Mouse (Mus musculus): ENCODE measurements at regions not wholly inside any gene's neighbourhood (a gene's known extent, or its start where the extent isn't known, plus 50 kb on each side); places are given as distances from the start of the nearest gene placed in this dataset.

GRCm38 (mm10) chr10:71613736-71614135 lies 266.2 kb downstream of the Ipmk start:
- no peak overlapping the region for H3K4me3 ChIP-seq (ENCODE audit: insufficient read depth in 1 of 2, low read depth in 1 of 2, low read length in 2 of 2, poor library complexity in 1 of 2, severe bottlenecking in 1 of 2)
- TF ChIP-seq MAFK (IDR thresholded peaks at IDR 0.05; ENCODE audit: insufficient read depth, low read depth, low read length) (no peak), ZNF384 (IDR thresholded peaks at IDR 0.05; ENCODE audit: low read depth, low read length) (no peak), HCFC1 (IDR thresholded peaks at IDR 0.05; ENCODE audit: borderline replicate concordance, insufficient read depth, low read length) (no peak), ZC3H11A (IDR thresholded peaks at IDR 0.05; ENCODE audit: borderline replicate concordance, low read depth, low read length) (no peak), CHD2 (IDR thresholded peaks at IDR 0.05; ENCODE audit: low read depth, low read length) (no peak)
- H3K27ac ChIP-seq (ENCODE audit: insufficient read depth, low read depth, low read length, poor library complexity, severe bottlenecking): no peak overlapping the region
- DNase-seq (ENCODE audit: low read depth, low spot score): no peak
- no peaks in the 10 kb centered on the region for H3K36me3 ChIP-seq (ENCODE audit: control insufficient read depth, insufficient read depth, low read length, poor library complexity, severe bottlenecking)
- no peaks in the 10 kb centered on the region for H3K4me1 ChIP-seq (ENCODE audit: control insufficient read depth in 2 of 2, insufficient read depth in 2 of 2, low read length in 2 of 2, poor library complexity in 1 of 2)
- no peaks in the 10 kb centered on the region for H3K9me3 ChIP-seq (ENCODE audit: control insufficient read depth, insufficient read depth, low read depth, low read length)
- in situ Hi-C loops (cut with MboI; ENCODE audit: low sequenced_read_pairs in 2 of 2, unreplicated experiment in 2 of 2): no loop called here
- no peak overlapping the region for H3K9ac ChIP-seq (ENCODE audit: insufficient read depth, low read depth, low read length, poor library complexity, severe bottlenecking)

DNA sequence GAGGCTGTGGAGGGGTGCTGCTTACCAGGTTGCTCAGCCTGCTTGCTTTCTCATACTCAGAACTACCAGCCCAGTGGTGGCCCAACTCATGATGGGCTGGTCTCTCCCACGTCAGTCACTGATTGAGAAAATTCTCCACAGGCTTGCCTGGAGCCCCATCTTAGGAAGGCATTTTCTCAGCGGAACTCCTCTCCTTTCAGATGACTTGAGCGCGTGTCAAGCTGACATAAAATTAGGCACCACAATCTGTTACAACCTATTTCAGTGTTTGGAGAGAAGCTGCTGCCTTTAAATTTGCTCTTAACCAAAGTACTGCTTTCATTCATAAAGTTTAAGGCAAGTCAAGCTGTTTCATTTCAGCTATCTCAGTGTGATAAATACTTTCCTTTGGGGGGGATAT lies 269.6 kb downstream of the Ipmk start:
- H3K9me3 ChIP-seq (ENCODE audit: control insufficient read depth, insufficient read depth, low read depth, low read length): no peaks in the 10 kb centered on the region
- H3K4me3 ChIP-seq (ENCODE audit: insufficient read depth in 1 of 2, low read depth in 1 of 2, low read length in 2 of 2, poor library complexity in 1 of 2, severe bottlenecking in 1 of 2): no peak overlapping the region
- no peak for TF ChIP-seq ZNF384 (IDR thresholded peaks at IDR 0.05; ENCODE audit: low read depth, low read length)
- no peak for TF ChIP-seq CHD2 (IDR thresholded peaks at IDR 0.05; ENCODE audit: low read depth, low read length)
- no peak for TF ChIP-seq ZC3H11A (IDR thresholded peaks at IDR 0.05; ENCODE audit: borderline replicate concordance, low read depth, low read length)
- TF ChIP-seq MAFK (IDR thresholded peaks at IDR 0.05; ENCODE audit: insufficient read depth, low read depth, low read length): no peak
- no peaks in the 10 kb centered on the region for H3K4me1 ChIP-seq (ENCODE audit: control insufficient read depth in 2 of 2, insufficient read depth in 2 of 2, low read length in 2 of 2, poor library complexity in 1 of 2)
- H3K36me3 ChIP-seq (ENCODE audit: control insufficient read depth, insufficient read depth, low read length, poor library complexity, severe bottlenecking): no peaks in the 10 kb centered on the region
- no peak for DNase-seq (ENCODE audit: low read depth, low spot score)
- in situ Hi-C loops (cut with MboI; ENCODE audit: low sequenced_read_pairs in 2 of 2, unreplicated experiment in 2 of 2): no loop called here
- H3K27ac ChIP-seq (ENCODE audit: insufficient read depth, low read depth, low read length, poor library complexity, severe bottlenecking): no peak overlapping the region
- no peak overlapping the region for H3K9ac ChIP-seq (ENCODE audit: insufficient read depth, low read depth, low read length, poor library complexity, severe bottlenecking)

DNA sequence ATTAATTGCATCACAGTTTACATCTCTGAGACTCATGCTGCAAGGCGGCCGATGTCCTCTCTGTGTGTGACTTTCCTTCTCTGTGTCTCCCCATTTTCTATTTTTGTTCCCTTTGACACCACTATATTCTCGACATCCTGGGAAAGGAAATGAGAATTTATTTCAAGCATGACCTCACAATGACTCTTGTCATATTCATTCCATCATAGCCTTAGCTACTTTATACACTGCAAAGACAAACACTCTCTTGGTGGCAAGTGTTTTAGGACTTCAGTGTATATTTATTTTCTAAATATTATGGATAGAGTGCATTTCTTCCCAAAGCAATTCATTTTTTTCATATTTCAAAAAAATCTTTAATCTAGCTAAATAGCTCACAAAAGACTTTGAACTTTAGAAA lies 298.5 kb downstream of the Ipmk start:
- H3K4me3 ChIP-seq (ENCODE audit: insufficient read depth in 1 of 2, low read depth in 1 of 2, low read length in 2 of 2, poor library complexity in 1 of 2, severe bottlenecking in 1 of 2): no peak overlapping the region
- no peak for DNase-seq (ENCODE audit: low read depth, low spot score)
- no peak overlapping the region for H3K27ac ChIP-seq (ENCODE audit: insufficient read depth, low read depth, low read length, poor library complexity, severe bottlenecking)
- TF ChIP-seq ZC3H11A (IDR thresholded peaks at IDR 0.05; ENCODE audit: borderline replicate concordance, low read depth, low read length) (no peak), MAFK (IDR thresholded peaks at IDR 0.05; ENCODE audit: insufficient read depth, low read depth, low read length) (no peak), HCFC1 (IDR thresholded peaks at IDR 0.05; ENCODE audit: borderline replicate concordance, insufficient read depth, low read length) (no peak), ZNF384 (IDR thresholded peaks at IDR 0.05; ENCODE audit: low read depth, low read length) (no peak), CHD2 (IDR thresholded peaks at IDR 0.05; ENCODE audit: low read depth, low read length) (no peak)
- H3K9ac ChIP-seq (ENCODE audit: insufficient read depth, low read depth, low read length, poor library complexity, severe bottlenecking): no peak overlapping the region
- no peaks in the 10 kb centered on the region for H3K4me1 ChIP-seq (ENCODE audit: control insufficient read depth in 2 of 2, insufficient read depth in 2 of 2, low read length in 2 of 2, poor library complexity in 1 of 2)
- in situ Hi-C loops (cut with MboI; ENCODE audit: low sequenced_read_pairs in 2 of 2, unreplicated experiment in 2 of 2): no loop called here
- no peaks in the 10 kb centered on the region for H3K36me3 ChIP-seq (ENCODE audit: control insufficient read depth, insufficient read depth, low read length, poor library complexity, severe bottlenecking)
- H3K9me3 ChIP-seq (ENCODE audit: control insufficient read depth, insufficient read depth, low read depth, low read length): no peaks in the 10 kb centered on the region

GRCm38 (mm10) chr10:71657525-71657924 lies 310.0 kb downstream of the Ipmk start:
- no peak overlapping the region for H3K27ac ChIP-seq (ENCODE audit: insufficient read depth, low read depth, low read length, poor library complexity, severe bottlenecking)
- H3K4me3 ChIP-seq (ENCODE audit: insufficient read depth in 1 of 2, low read depth in 1 of 2, low read length in 2 of 2, poor library complexity in 1 of 2, severe bottlenecking in 1 of 2): no peak overlapping the region
- no peaks in the 10 kb centered on the region for H3K4me1 ChIP-seq (ENCODE audit: control insufficient read depth in 2 of 2, insufficient read depth in 2 of 2, low read length in 2 of 2, poor library complexity in 1 of 2)
- DNase-seq (ENCODE audit: low read depth, low spot score): no peak
- no peak overlapping the region for H3K9ac ChIP-seq (ENCODE audit: insufficient read depth, low read depth, low read length, poor library complexity, severe bottlenecking)
- no peaks in the 10 kb centered on the region for H3K9me3 ChIP-seq (ENCODE audit: control insufficient read depth, insufficient read depth, low read depth, low read length)
- in situ Hi-C loops (cut with MboI; ENCODE audit: low sequenced_read_pairs in 2 of 2, unreplicated experiment in 2 of 2): no loop called here
- TF ChIP-seq ZNF384 (IDR thresholded peaks at IDR 0.05; ENCODE audit: low read depth, low read length) (no peak), CHD2 (IDR thresholded peaks at IDR 0.05; ENCODE audit: low read depth, low read length) (no peak), HCFC1 (IDR thresholded peaks at IDR 0.05; ENCODE audit: borderline replicate concordance, insufficient read depth, low read length) (no peak), ZC3H11A (IDR thresholded peaks at IDR 0.05; ENCODE audit: borderline replicate concordance, low read depth, low read length) (no peak)
- H3K36me3 ChIP-seq (ENCODE audit: control insufficient read depth, insufficient read depth, low read length, poor library complexity, severe bottlenecking): no peaks in the 10 kb centered on the region

DNA sequence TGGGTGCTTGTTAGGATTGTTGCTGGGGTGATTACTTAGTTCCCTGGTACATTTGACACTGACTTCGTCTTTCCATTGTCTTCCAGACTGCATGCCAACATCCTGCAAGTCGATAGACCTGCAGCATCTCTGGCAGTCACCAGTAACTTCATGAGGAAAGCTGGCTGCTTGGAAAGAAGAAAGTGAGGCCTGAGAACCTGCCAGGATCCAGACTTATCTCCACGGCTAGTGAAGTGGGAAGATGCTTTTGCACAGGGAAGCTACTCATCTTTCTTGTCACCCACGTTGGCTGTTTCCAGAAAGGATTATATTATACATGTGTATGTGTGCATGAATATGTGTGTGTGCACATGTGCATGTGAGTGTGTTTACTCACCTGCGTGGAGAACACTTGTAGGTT lies 316.0 kb downstream of the Ipmk start:
- TF ChIP-seq ZNF384 (IDR thresholded peaks at IDR 0.05; ENCODE audit: low read depth, low read length): no peak
- TF ChIP-seq CHD2 (IDR thresholded peaks at IDR 0.05; ENCODE audit: low read depth, low read length): no peak
- TF ChIP-seq MAFK (IDR thresholded peaks at IDR 0.05; ENCODE audit: insufficient read depth, low read depth, low read length): no peak
- TF ChIP-seq ZC3H11A (IDR thresholded peaks at IDR 0.05; ENCODE audit: borderline replicate concordance, low read depth, low read length): no peak
- TF ChIP-seq HCFC1 (IDR thresholded peaks at IDR 0.05; ENCODE audit: borderline replicate concordance, insufficient read depth, low read length): no peak
- no peak overlapping the region for H3K4me3 ChIP-seq (ENCODE audit: insufficient read depth in 1 of 2, low read depth in 1 of 2, low read length in 2 of 2, poor library complexity in 1 of 2, severe bottlenecking in 1 of 2)
- in situ Hi-C loops (cut with MboI; ENCODE audit: low sequenced_read_pairs in 2 of 2, unreplicated experiment in 2 of 2): no loop called here
- no peaks in the 10 kb centered on the region for H3K4me1 ChIP-seq (ENCODE audit: control insufficient read depth in 2 of 2, insufficient read depth in 2 of 2, low read length in 2 of 2, poor library complexity in 1 of 2)
- H3K9me3 ChIP-seq (ENCODE audit: control insufficient read depth, insufficient read depth, low read depth, low read length): no peaks in the 10 kb centered on the region
- no peak overlapping the region for H3K27ac ChIP-seq (ENCODE audit: insufficient read depth, low read depth, low read length, poor library complexity, severe bottlenecking)
- H3K9ac ChIP-seq (ENCODE audit: insufficient read depth, low read depth, low read length, poor library complexity, severe bottlenecking): no peak overlapping the region
- H3K36me3 ChIP-seq (ENCODE audit: control insufficient read depth, insufficient read depth, low read length, poor library complexity, severe bottlenecking): no peaks in the 10 kb centered on the region
- DNase-seq (ENCODE audit: low read depth, low spot score): no peak
